Mouse (Mus musculus): ENCODE data around the gene Aox1. TPM values are rescaled to one million over a fixed set of nuclear protein-coding genes. Genes with fewer than 3 reads are reported as not detected.

The Aox1 gene
- total and polyA plus RNA-seq, 3 experiments: 0.04 to 0.24 TPM; not detected in 1

DNA sequence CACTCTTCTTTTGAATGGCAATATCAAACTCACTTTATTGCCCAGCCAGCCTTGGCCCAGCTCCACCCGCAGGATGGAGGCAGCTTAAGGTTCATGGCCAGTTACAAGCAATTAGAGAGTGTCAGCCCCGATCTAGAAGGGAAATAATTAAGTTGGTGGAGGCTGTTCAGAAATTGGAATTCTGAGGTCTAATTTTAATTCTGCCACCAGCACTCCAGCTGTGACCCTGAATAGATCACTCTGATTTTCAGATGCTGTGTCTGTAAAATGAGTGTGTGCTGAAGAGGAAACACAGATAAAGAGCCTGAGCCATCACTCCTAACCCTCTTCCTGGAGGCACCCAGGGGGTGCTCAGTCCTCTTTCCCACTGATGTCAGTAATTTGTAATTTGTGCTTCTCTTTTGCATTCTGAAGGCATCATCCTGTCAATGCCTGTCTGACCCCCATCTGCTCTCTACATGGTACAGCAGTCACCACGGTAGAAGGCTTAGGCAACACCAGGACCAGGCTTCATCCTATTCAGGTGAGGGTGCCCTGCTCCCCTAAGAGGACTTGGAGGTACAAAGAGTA lies 17.1 kb downstream of the Aox1 start:
- no peak for DNase-seq (ENCODE audit: low read depth, low spot score)
- no peaks in the 10 kb centered on the region for H3K9me3 ChIP-seq (replicated peaks; ENCODE audit: insufficient read depth, low read length)
- H3K36me3 ChIP-seq (ENCODE audit: control insufficient read depth in 1 of 2, insufficient read depth in 2 of 2, low read length in 2 of 2): no peaks in the 10 kb centered on the region
- H3K79me2 ChIP-seq (ENCODE audit: control insufficient read depth, insufficient read depth, low read length, poor library complexity): no peaks in the 10 kb centered on the region
- no peak overlapping the region for H3K4me3 ChIP-seq (ENCODE audit: control insufficient read depth in 1 of 2, insufficient read depth in 1 of 2, low read depth in 2 of 2, low read length in 2 of 2)
- no peaks in the 10 kb centered on the region for H3K27me3 ChIP-seq (ENCODE audit: control insufficient read depth in 1 of 2, insufficient read depth in 2 of 2, low read length in 2 of 2)
- H3K4me1 ChIP-seq (ENCODE audit: control insufficient read depth in 1 of 2, insufficient read depth in 2 of 2, low read length in 2 of 2): no peaks in the 10 kb centered on the region
- no peak overlapping the region for H3K9ac ChIP-seq (ENCODE audit: control insufficient read depth, low read depth, low read length, poor library complexity, severe bottlenecking)
- TF ChIP-seq USF2 (IDR thresholded peaks at IDR 0.05; ENCODE audit: borderline replicate concordance in 1 of 2, insufficient read depth in 1 of 2, low read depth in 1 of 2, low read length in 2 of 2) (no peak), CTCF (IDR thresholded peaks at IDR 0.05 in 2 of 3, conservative IDR thresholded peaks at IDR 0.05 in 1 of 3; ENCODE audit: control insufficient read depth in 1 of 3, insufficient read depth in 1 of 3, low read depth in 2 of 3, low read length in 3 of 3, poor library complexity in 1 of 3, severe bottlenecking in 1 of 3) (no peak), SIN3A (IDR thresholded peaks at IDR 0.05; ENCODE audit: low read length) (no peak), RCOR1 (IDR thresholded peaks at IDR 0.05; ENCODE audit: low read depth, low read length) (no peak), GABPA (IDR thresholded peaks at IDR 0.05; ENCODE audit: low read depth, low read length) (no peak), MAZ (IDR thresholded peaks at IDR 0.05; ENCODE audit: low read depth, low read length) (no peak), TBP (IDR thresholded peaks at IDR 0.05; ENCODE audit: low read depth, low read length) (no peak), POLR2AphosphoS5 (IDR thresholded peaks at IDR 0.05; ENCODE audit: borderline replicate concordance, low read depth, low read length) (no peak), ZMIZ1 (IDR thresholded peaks at IDR 0.05; ENCODE audit: low read depth, low read length) (no peak), POLR2AphosphoS2 (IDR thresholded peaks at IDR 0.05; ENCODE audit: low read length) (no peak), ZC3H11A (IDR thresholded peaks at IDR 0.05; ENCODE audit: low read depth, low read length) (no peak), ZKSCAN1 (IDR thresholded peaks at IDR 0.05; ENCODE audit: low read depth, low read length) (no peak), MYC (IDR thresholded peaks at IDR 0.05; ENCODE audit: low read depth, low read length) (no peak), NRF1 (IDR thresholded peaks at IDR 0.05; ENCODE audit: insufficient read depth, low read depth, low read length, poor library complexity, severe bottlenecking) (no peak), E2F4 (IDR thresholded peaks at IDR 0.05; ENCODE audit: borderline replicate concordance, low read depth, low read length) (no peak), MYB (IDR thresholded peaks at IDR 0.05; ENCODE audit: low read depth, low read length) (no peak), ZNF384 (IDR thresholded peaks at IDR 0.05; ENCODE audit: low read depth, low read length) (no peak), BHLHE40 (IDR thresholded peaks at IDR 0.05; ENCODE audit: borderline replicate concordance, low read depth, low read length) (no peak), MEF2A (IDR thresholded peaks at IDR 0.05; ENCODE audit: extremely low read depth, insufficient replicate concordance, low read depth, low read length, poor library complexity, severe bottlenecking) (no peak)
- H3K27ac ChIP-seq (ENCODE audit: control insufficient read depth, low read depth, low read length): no peak overlapping the region

DNA sequence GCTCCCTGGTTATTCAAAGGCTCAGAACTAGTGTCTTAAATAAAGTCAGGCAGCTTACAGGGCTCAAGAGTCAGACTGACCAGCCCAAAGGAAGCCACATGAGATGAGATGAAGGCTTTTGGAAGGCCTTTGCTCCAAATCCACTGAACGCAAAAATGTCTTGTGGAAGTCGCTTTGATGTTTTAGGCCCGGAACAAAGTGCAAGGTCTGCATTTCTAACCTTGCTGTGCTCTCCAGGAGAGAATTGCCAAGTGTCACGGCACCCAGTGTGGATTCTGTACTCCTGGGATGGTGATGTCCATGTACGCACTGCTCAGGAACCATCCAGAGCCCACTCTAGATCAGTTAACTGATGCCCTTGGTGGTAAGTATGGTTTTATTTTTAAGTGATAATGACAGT lies 19.4 kb downstream of the Aox1 start:
- Histone ChIP-seq H3K36me3 (ENCODE audit: control insufficient read depth in 1 of 2, insufficient read depth in 2 of 2, low read length in 2 of 2) (no peaks in the 10 kb centered on the region), H3K27me3 (ENCODE audit: control insufficient read depth in 1 of 2, insufficient read depth in 2 of 2, low read length in 2 of 2) (no peaks in the 10 kb centered on the region), H3K4me3 (ENCODE audit: control insufficient read depth in 1 of 2, insufficient read depth in 1 of 2, low read depth in 2 of 2, low read length in 2 of 2) (no peak overlapping the region), H3K9me3 (replicated peaks; ENCODE audit: insufficient read depth, low read length) (no peaks in the 10 kb centered on the region), H3K9ac (ENCODE audit: control insufficient read depth, low read depth, low read length, poor library complexity, severe bottlenecking) (no peak overlapping the region), H3K4me1 (ENCODE audit: control insufficient read depth in 1 of 2, insufficient read depth in 2 of 2, low read length in 2 of 2) (no peaks in the 10 kb centered on the region), H3K79me2 (ENCODE audit: control insufficient read depth, insufficient read depth, low read length, poor library complexity) (no peaks in the 10 kb centered on the region), H3K27ac (ENCODE audit: control insufficient read depth, low read depth, low read length) (no peak overlapping the region)
- no peak for DNase-seq (ENCODE audit: low read depth, low spot score)
- TF ChIP-seq ZMIZ1 (IDR thresholded peaks at IDR 0.05; ENCODE audit: low read depth, low read length) (no peak), RAD21 (IDR thresholded peaks at IDR 0.05; ENCODE audit: low read depth, low read length) (no peak), TCF12 (IDR thresholded peaks at IDR 0.05; ENCODE audit: low read depth, low read length) (no peak), SIN3A (IDR thresholded peaks at IDR 0.05; ENCODE audit: low read length) (no peak), USF1 (IDR thresholded peaks at IDR 0.05; ENCODE audit: low read depth, low read length) (no peak), MYB (IDR thresholded peaks at IDR 0.05; ENCODE audit: low read depth, low read length) (no peak), GABPA (IDR thresholded peaks at IDR 0.05; ENCODE audit: low read depth, low read length) (no peak), SMC3 (IDR thresholded peaks at IDR 0.05; ENCODE audit: low read depth, low read length) (no peak), MAZ (IDR thresholded peaks at IDR 0.05; ENCODE audit: low read depth, low read length) (no peak), NRF1 (IDR thresholded peaks at IDR 0.05; ENCODE audit: insufficient read depth, low read depth, low read length, poor library complexity, severe bottlenecking) (no peak), MYC (IDR thresholded peaks at IDR 0.05; ENCODE audit: low read depth, low read length) (no peak), ZKSCAN1 (IDR thresholded peaks at IDR 0.05; ENCODE audit: low read depth, low read length) (no peak), NELFE (IDR thresholded peaks at IDR 0.05; ENCODE audit: low read depth, low read length) (no peak), MEF2A (IDR thresholded peaks at IDR 0.05; ENCODE audit: extremely low read depth, insufficient replicate concordance, low read depth, low read length, poor library complexity, severe bottlenecking) (no peak)
